Mouse (Mus musculus) heart, embryonic 14.5 days (tissue): ENCODE results near the gene Abcc2. TPM values are rescaled to one million over a fixed set of nuclear protein-coding genes. Genes with fewer than 3 reads are reported as not detected.
A peak's percentile ranks its signal among the peaks of the same experiment; 100 is the strongest.

Source experiments
- ATAC-seq: fragments of 200-750 bp; cut with Nextera tagmentation; 2 replicates; pipeline ENCODE4 v1.8.0; 2017; ENCODE audit warnings: low read depth, moderate TSS enrichment; ENCODE audit not compliant: insufficient number of reproducible peaks, insufficient read depth, low FRiP score
- H3K27ac ChIP-seq, 2 experiments: fragments of 200-500 bp in 1 of 2; fragments of 300-500 bp in 1 of 2; sonication (generic) in 1 of 2; replicated peaks in 1 of 2; 2 replicates each; pipeline ENCODE4 v1.5.1; 2012 to 2014; ENCODE audit warnings: low read depth in 2 of 2, low read length in 2 of 2, control low read depth in 1 of 2, mild to moderate bottlenecking in 1 of 2, mixed read lengths in 1 of 2; ENCODE audit not compliant: control insufficient read depth in 1 of 2, insufficient read depth in 1 of 2
- H3K27me3 ChIP-seq: fragments of 300-500 bp; sonication (generic); 2 replicates; pipeline ENCODE4 v1.6.1; 2014; ENCODE audit warnings: mild to moderate bottlenecking, low read length, control low read depth; ENCODE audit not compliant: control insufficient read depth, insufficient read depth
- H3K36me3 ChIP-seq: fragments of 300-500 bp; sonication (generic); 2 replicates; pipeline ENCODE4 v1.6.1; 2014; ENCODE audit warnings: mild to moderate bottlenecking, control low read depth, low read length, mixed read lengths; ENCODE audit not compliant: control insufficient read depth, insufficient read depth
- H3K4me1 ChIP-seq, 2 experiments: fragments of 200-500 bp in 1 of 2; fragments of 300-500 bp in 1 of 2; sonication (generic) in 1 of 2; 2 replicates each; pipeline ENCODE4 v1.6.1; 2012 to 2014; ENCODE audit warnings: low read length in 2 of 2, control low read depth in 1 of 2, mixed read lengths in 1 of 2; ENCODE audit not compliant: control insufficient read depth in 2 of 2, insufficient read depth in 2 of 2
- H3K4me2 ChIP-seq: fragments of 300-500 bp; sonication (generic); 2 replicates; pipeline ENCODE4 v1.6.1; 2014; ENCODE audit warnings: mild to moderate bottlenecking, low read length
- H3K4me3 ChIP-seq, 2 experiments: fragments of 200-500 bp in 1 of 2; fragments of 300-500 bp in 1 of 2; sonication (generic) in 1 of 2; 2 replicates each; pipeline ENCODE4 v1.5.1; 2012 to 2014; ENCODE audit warnings: low read length in 2 of 2, mild to moderate bottlenecking in 2 of 2, control low read depth in 1 of 2, low read depth in 1 of 2, moderate library complexity in 1 of 2; ENCODE audit not compliant: control insufficient read depth in 1 of 2, insufficient read depth in 1 of 2
- H3K9ac ChIP-seq: fragments of 300-500 bp; sonication (generic); 2 replicates; pipeline ENCODE4 v1.6.1; 2014; ENCODE audit warnings: mild to moderate bottlenecking, low read length
- H3K9me3 ChIP-seq: fragments of 300-500 bp; sonication (generic); 2 replicates; pipeline ENCODE4 v1.6.1; 2016; ENCODE audit warnings: low read length, control low read depth; ENCODE audit not compliant: control insufficient read depth
- WGBS: fragments of 180-500 bp; shearing (Covaris S2); extraction: QIAGEN DNeasy Blood & Tissue Kit; methylation state at CpG from one replicate; pipeline ENCODE4 v1.1.7; 2014; 5-methylcytosine and 5-hydroxymethylcytosine counted together
- polyA plus RNA-seq: library from polyadenylated mRNA; unstranded; fragments of >200 nt; fragmentation: Nextera tagmentation; extraction: Ambion mirVana; gene quantifications from 2 replicates; pipeline ENCODE4 v1.2.1, GENCODE M21; 2014

Abcc2 gene
- polyA plus RNA-seq, 1 experiment from 2014 or later, result 0.03 TPM

GRCm38 (mm10) chr19:43753226-43753835, 28.7 kb upstream of the Abcc2 start:
- peak overlapping the region; percentile 89 for H3K9ac ChIP-seq
- H3K27ac ChIP-seq, result peak overlapping the region; percentile 94 to 97
- peak overlapping the region; percentile 73 for H3K4me2 ChIP-seq
- no peaks in the 10 kb centered on the region for H3K27me3 ChIP-seq
- H3K9me3 ChIP-seq, result no peaks in the 10 kb centered on the region
- peaks cover 30% of the 10 kb centered on the region for H3K36me3 ChIP-seq
- WGBS, result under 1% methylated on average over 22 of the region's 24 CpGs
- peak; percentile 86 for ATAC-seq
- peaks cover 1 to 6% of the 10 kb centered on the region in 2 experiments; a peak in 2 of 4 replicates for H3K4me1 ChIP-seq
- peak overlapping the region; percentile 73 to 76 for H3K4me3 ChIP-seq

- H3K9me3 ChIP-seq, result no peaks in the 10 kb centered on the region
- 78% methylated on average over 2 of the region's 2 CpGs for WGBS
- H3K36me3 ChIP-seq, result peaks cover 22% of the 10 kb centered on the region
- peaks cover 0 to 5% of the 10 kb centered on the region in 2 experiments; a peak in 1 of 4 replicates for H3K4me1 ChIP-seq
- no peak overlapping the region for H3K27ac ChIP-seq
- no peak overlapping the region for H3K4me2 ChIP-seq
- no peak overlapping the region for H3K9ac ChIP-seq
- no peak overlapping the region for H3K4me3 ChIP-seq
- no peak for ATAC-seq
- H3K27me3 ChIP-seq, result no peaks in the 10 kb centered on the region
Observed at GRCm38 (mm10) chr19:43754237-43754636, 27.8 kb upstream of the Abcc2 start.

GRCm38 (mm10) chr19:43754872-43755271, 27.1 kb upstream of the Abcc2 start:
- Histone ChIP-seq H3K4me1 (peaks cover 0 to 5% of the 10 kb centered on the region in 2 experiments; a peak in 1 of 4 replicates), H3K9me3 (no peaks in the 10 kb centered on the region), H3K4me3 (no peak overlapping the region), H3K4me2 (no peak overlapping the region), H3K9ac (no peak overlapping the region), H3K27me3 (no peaks in the 10 kb centered on the region), H3K27ac (no peak overlapping the region), H3K36me3 (peaks cover 15% of the 10 kb centered on the region)
- 52% methylated on average over 2 of the region's 2 CpGs for WGBS
- no peak for ATAC-seq

GRCm38 (mm10) chr19:43760504-43760903, 21.5 kb upstream of the Abcc2 start:
- H3K27ac ChIP-seq, result no peak overlapping the region
- no peaks in the 10 kb centered on the region for H3K27me3 ChIP-seq
- H3K9me3 ChIP-seq, result no peaks in the 10 kb centered on the region
- no peak overlapping the region for H3K9ac ChIP-seq
- no peak overlapping the region for H3K4me3 ChIP-seq
- no peaks in the 10 kb centered on the region for H3K36me3 ChIP-seq
- H3K4me2 ChIP-seq, result no peak overlapping the region
- H3K4me1 ChIP-seq, result no peaks in the 10 kb centered on the region
- whole genome bisulfite sequencing, result 16% methylated on average over 6 of the region's 6 CpGs
- no peak for ATAC-seq

GRCm38 (mm10) chr19:43761543-43762256, 20.3 kb upstream of the Abcc2 start:
- H3K4me1 ChIP-seq, result no peaks in the 10 kb centered on the region

GRCm38 (mm10) chr19:43762410-43762809, 19.6 kb upstream of the Abcc2 start:
- H3K36me3 ChIP-seq, result no peaks in the 10 kb centered on the region
- no peaks in the 10 kb centered on the region for H3K9me3 ChIP-seq
- no peaks in the 10 kb centered on the region for H3K4me1 ChIP-seq
- no peak overlapping the region for H3K4me3 ChIP-seq
- no peak for ATAC-seq
- WGBS, result 62% methylated on average over 2 of the region's 2 CpGs
- H3K9ac ChIP-seq, result no peak overlapping the region
- no peaks in the 10 kb centered on the region for H3K27me3 ChIP-seq
- H3K27ac ChIP-seq, result no peak overlapping the region
- H3K4me2 ChIP-seq, result no peak overlapping the region

More at GRCm38 (mm10) chr19:43761543-43762256, 20.3 kb upstream of the Abcc2 start:
- H3K4me2 ChIP-seq, result no peak overlapping the region
- H3K9ac ChIP-seq, result no peak overlapping the region
- no peaks in the 10 kb centered on the region for H3K9me3 ChIP-seq
- ATAC-seq, result no peak
- H3K36me3 ChIP-seq, result no peaks in the 10 kb centered on the region
- no peaks in the 10 kb centered on the region for H3K27me3 ChIP-seq
- no peak overlapping the region for H3K27ac ChIP-seq
- no peak overlapping the region for H3K4me3 ChIP-seq

GRCm38 (mm10) chr19:43766451-43766850, 15.5 kb upstream of the Abcc2 start:
- ATAC-seq, result no peak
- H3K27me3 ChIP-seq, result no peaks in the 10 kb centered on the region
- H3K27ac ChIP-seq, result no peak overlapping the region
- H3K4me1 ChIP-seq, result no peaks in the 10 kb centered on the region
- WGBS, result 76% methylated on average over 5 of the region's 5 CpGs
- no peaks in the 10 kb centered on the region for H3K36me3 ChIP-seq
- no peak overlapping the region for H3K4me2 ChIP-seq
- no peak overlapping the region for H3K9ac ChIP-seq
- no peaks in the 10 kb centered on the region for H3K9me3 ChIP-seq
- no peak overlapping the region for H3K4me3 ChIP-seq
